Comparison of ENCODE assay signal across 9 mouse cellular contexts in the genomic region with DNA sequence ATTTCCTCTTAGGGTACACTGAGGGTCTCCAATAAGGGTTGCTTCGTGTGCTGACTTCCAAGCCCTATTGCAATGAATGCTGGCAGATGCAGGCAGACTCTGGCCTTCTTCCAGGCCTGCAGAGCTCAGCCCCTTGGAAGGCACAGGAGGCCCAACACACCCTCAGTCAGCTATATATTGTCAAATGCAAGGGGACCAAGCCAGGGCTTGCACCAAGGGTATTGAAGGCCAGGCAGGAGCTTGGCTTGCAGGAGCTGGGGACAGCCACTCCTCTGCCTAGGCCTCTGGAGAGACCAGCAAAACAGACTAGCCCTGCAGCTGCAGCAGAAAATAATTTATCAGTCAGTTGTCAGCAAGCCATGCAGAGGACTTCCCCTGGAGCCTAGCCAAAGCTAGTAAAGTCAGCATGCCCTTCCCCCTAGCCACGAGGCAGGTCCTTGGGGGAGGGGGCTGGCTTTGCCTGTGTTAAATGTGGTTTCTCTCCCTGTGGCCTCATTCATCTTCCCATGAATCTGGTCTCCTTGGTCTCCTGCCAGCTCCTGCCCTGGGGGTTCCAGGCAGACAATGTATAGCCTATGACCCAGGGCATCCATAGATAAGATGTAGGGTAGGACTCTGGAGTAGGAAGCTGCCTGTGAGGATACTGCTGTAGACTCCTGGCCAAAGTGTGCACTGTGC. TPM values are rescaled to one million over a fixed set of nuclear protein-coding genes. Genes with fewer than 3 reads are reported as not detected.
DNase-seq lines count a peak whose midpoint lies in the region; ATAC-seq and TF ChIP-seq lines count a peak whose summit lies in the region.
"Had no signal": no experiment of that assay in that cellular context is flagged by ENCODE, and none has a peak within 500 bp of the region (broad histone marks: within the 10 kb centered on the region; RNA-seq: fewer than 3 reads in every experiment).

No protein-coding gene starts in this region.

- no peaks in the 10 kb centered on the region for H3K9me3 ChIP-seq in heart, embryonic 13.5 days
- no peaks in the 10 kb centered on the region for H3K9me3 ChIP-seq in embryonic facial prominence, embryonic 10.5 days
- no peaks in the 10 kb centered on the region for H3K9me3 ChIP-seq in limb, embryonic 14.5 days (ENCODE audit: control insufficient read depth, low read length)

- no peak overlapping the region for H3K4me2 ChIP-seq in heart, embryonic 13.5 days
- H3K4me2 ChIP-seq in limb, embryonic 14.5 days (replicated peaks; ENCODE audit: low read depth, low read length, severe bottlenecking), result 0 out of 2 replicates have a peak overlapping the region, but pooled peaks have one; percentile 2

- H3K4me3 ChIP-seq in heart, embryonic 13.5 days, result no peak overlapping the region
- H3K4me3 ChIP-seq in heart, adult 2 months, result no peak overlapping the region
- no peak overlapping the region for H3K4me3 ChIP-seq in embryonic facial prominence, embryonic 10.5 days
- H3K4me3 ChIP-seq in limb, embryonic 14.5 days (replicated peaks; ENCODE audit: low read length), result no peak overlapping the region

- ATAC-seq in heart, embryonic 13.5 days (ENCODE audit: extremely low read depth, insufficient number of reproducible peaks, low FRiP score, low TSS enrichment), result peak; percentile 38; the same call in 1 of the 2 replicates
- ATAC-seq in limb, embryonic 14.5 days (ENCODE audit: low FRiP score, low read depth), result peak; percentile 53; the same call in 1 of the 2 replicates
- no peak for ATAC-seq in cerebellum, adult (ENCODE audit: insufficient number of reproducible peaks, low FRiP score, low TSS enrichment)
- ATAC-seq: Patski had no signal

- no peak for TF ChIP-seq CTCF in heart, adult 2 months (IDR thresholded peaks at IDR 0.05)

- intact Hi-C loops in heart, adult 2 months (cut with DNase I), result no loop called here

- WGBS in heart, embryonic 13.5 days, result 17% methylated on average over 2 of the region's 2 CpGs
- 10% methylated on average over 2 of the region's 2 CpGs for WGBS in heart, adult 2 months
- 47% methylated on average over 2 of the region's 2 CpGs for WGBS in embryonic facial prominence, embryonic 10.5 days
- WGBS in limb, embryonic 14.5 days, result 7% methylated on average over 2 of the region's 2 CpGs

- H3K9ac ChIP-seq in heart, embryonic 13.5 days, result peak overlapping the region; percentile 37; the same call in 1 of the 2 replicates
- H3K9ac ChIP-seq in heart, adult 2 months (ENCODE audit: low read depth, low read length), result no peak overlapping the region
- 0 out of 2 replicates have a peak overlapping the region, but pooled peaks have one; percentile 12 for H3K9ac ChIP-seq in limb, embryonic 14.5 days (ENCODE audit: low read depth, low read length, severe bottlenecking)

- no peak for DNase-seq in heart, adult 2 months
- DNase-seq in A20 (ENCODE audit: low read depth, low spot score), result peak; percentile 39
- DNase-seq in embryonic facial prominence, embryonic 10.5 days (ENCODE audit: low spot score), result peak; percentile 13
- DNase-seq in limb, embryonic 14.5 days (ENCODE audit: low spot score), result peak; percentile 76
- no peak for DNase-seq in layer of hippocampus, postnatal 14 days (ENCODE audit: low spot score in 2 of 2)
- no peak for DNase-seq in left cerebral cortex, adult 11 months (ENCODE audit: low spot score)

- TF ChIP-seq POLR2A in heart, adult 2 months (IDR thresholded peaks at IDR 0.05; ENCODE audit: insufficient read depth, low read depth, low read length), result no peak
- no peak for TF ChIP-seq POLR2A in limb, embryonic 14.5 days (IDR thresholded peaks at IDR 0.05; ENCODE audit: borderline replicate concordance, extremely low read depth, insufficient read depth, insufficient read length)

- no peaks in the 10 kb centered on the region for H3K36me3 ChIP-seq in heart, embryonic 13.5 days
- no peaks in the 10 kb centered on the region for H3K36me3 ChIP-seq in heart, adult 2 months (ENCODE audit: control insufficient read depth, insufficient read depth, low read length)
- no peaks in the 10 kb centered on the region for H3K36me3 ChIP-seq in embryonic facial prominence, embryonic 10.5 days (replicated peaks)
- H3K36me3 ChIP-seq in limb, embryonic 14.5 days (ENCODE audit: control insufficient read depth, insufficient read depth, low read length), result no peaks in the 10 kb centered on the region

- peak overlapping the region; percentile 50; the same call in 1 of the 2 replicates for H3K27ac ChIP-seq in heart, embryonic 13.5 days (replicated peaks)
- no peak overlapping the region for H3K27ac ChIP-seq in heart, adult 2 months
- 0 out of 2 replicates have a peak overlapping the region, but pooled peaks have one; percentile 15 for H3K27ac ChIP-seq in embryonic facial prominence, embryonic 10.5 days (replicated peaks)
- H3K27ac ChIP-seq in limb, embryonic 14.5 days (replicated peaks; ENCODE audit: low read depth, low read length), result peak overlapping the region; percentile 20; the same call in 1 of the 2 replicates

- H3K27me3 ChIP-seq in heart, embryonic 13.5 days (replicated peaks), result peaks cover 59% of the 10 kb centered on the region
- H3K27me3 ChIP-seq in heart, adult 2 months (ENCODE audit: control insufficient read depth, insufficient read depth, low read length), result no peaks in the 10 kb centered on the region
- no peaks in the 10 kb centered on the region for H3K27me3 ChIP-seq in embryonic facial prominence, embryonic 10.5 days (replicated peaks; ENCODE audit: low read depth, poor library complexity, severe bottlenecking)
- H3K27me3 ChIP-seq in limb, embryonic 14.5 days (ENCODE audit: control insufficient read depth, insufficient read depth, low read length), result no peaks in the 10 kb centered on the region
- H3K27me3 ChIP-seq: Patski had no signal

- no peak for TF ChIP-seq EP300 in heart, adult 2 months (IDR thresholded peaks at IDR 0.05; ENCODE audit: insufficient read depth, low read depth, low read length)

- H3K4me1 ChIP-seq in heart, embryonic 13.5 days, result peaks cover 31% of the 10 kb centered on the region
- no peaks in the 10 kb centered on the region for H3K4me1 ChIP-seq in heart, adult 2 months (ENCODE audit: control insufficient read depth, insufficient read depth, low read length)
- H3K4me1 ChIP-seq in embryonic facial prominence, embryonic 10.5 days, result peaks cover 23% of the 10 kb centered on the region
- H3K4me1 ChIP-seq in limb, embryonic 14.5 days (ENCODE audit: control insufficient read depth, insufficient read depth, low read length), result peaks cover 32% of the 10 kb centered on the region

- no peaks in the 10 kb centered on the region for H3K79me2 ChIP-seq in heart, adult 2 months (replicated peaks; ENCODE audit: control insufficient read depth, insufficient read depth, low read length)

RNA-seq across cellular contexts. Expression of gene Crmp1, which starts 43.6 kb away (rescaled TPM):
- polyA plus RNA-seq in heart, embryonic 13.5 days (2015; fragmentation: Nextera tagmentation; extraction: Ambion mirVana), result 9.4 and 11.8 TPM in 2 replicates
- under 1 TPM; 0.55 to 0.77 TPM for total RNA-seq in heart, adult 2 months (2021)
- 0.59 and 0.97 TPM in 2 replicates for polyA plus RNA-seq in heart, adult 2 months (2012; rRNA removed)
- 80.2 and 88.4 TPM in 2 replicates for polyA plus RNA-seq in embryonic facial prominence, embryonic 10.5 days (2016; fragmentation: Nextera tagmentation; extraction: Ambion mirVana)
- polyA plus RNA-seq in limb, embryonic 14.5 days (2012; rRNA removed), result 11.5 and 15.3 TPM in 2 replicates
- polyA plus RNA-seq in limb, embryonic 14.5 days (2014; fragmentation: Nextera tagmentation; extraction: Ambion mirVana), result 9.3 and 9.8 TPM in 2 replicates
- total RNA-seq in layer of hippocampus, postnatal 14 days (2021), result 100 to 1,000 TPM; 405 to 421 TPM

Comparison
In these comparisons a context has a peak if more than half of its experiments do, and no peak if none do; other contexts are left out.
1. DNase-seq: peak in A20 (single experiment), embryonic facial prominence, embryonic 10.5 days (single experiment) and limb, embryonic 14.5 days (single experiment); none in heart, adult 2 months (0 of 2), layer of hippocampus, postnatal 14 days (0 of 2) and left cerebral cortex, adult 11 months (single experiment).